Mouse (Mus musculus): ENCODE data around the gene Plcg2.
A peak's percentile ranks its signal among the peaks of the same experiment; 100 is the strongest.

Plcg2 gene

GRCm38 (mm10) chr8:117645486-117645885 is 147.4 kb downstream of the Plcg2 start:
- DNase-seq = no peak

- peak; percentile 7 for DNase-seq
Observed at GRCm38 (mm10) chr8:117646020-117646419, 147.9 kb downstream of the Plcg2 start.

- DNase-seq = no peak
Observed at GRCm38 (mm10) chr8:117646440-117646839, 148.3 kb downstream of the Plcg2 start.

- no peak for DNase-seq
Observed at GRCm38 (mm10) chr8:117652318-117652717, 154.2 kb downstream of the Plcg2 start.

- DNase-seq = no peak
Observed at GRCm38 (mm10) chr8:117658990-117659389, 160.9 kb downstream of the Plcg2 start.

- DNase-seq = no peak
Observed at GRCm38 (mm10) chr8:117660358-117661031, 162.4 kb downstream of the Plcg2 start.

GRCm38 (mm10) chr8:117667349-117668124 is 169.4 kb downstream of the Plcg2 start:
- DNase-seq = no peak

- no peak for DNase-seq
Observed at GRCm38 (mm10) chr8:117670461-117670860, 172.4 kb downstream of the Plcg2 start.

GRCm38 (mm10) chr8:117672558-117672957 is 174.5 kb downstream of the Plcg2 start:
- no peak for DNase-seq

GRCm38 (mm10) chr8:117673430-117673830 is 175.3 kb downstream of the Plcg2 start, which contains the start of gene Sdr42e1:
Sdr42e1 (minus strand) TSS chr8:117673689.
- DNase-seq = peak; percentile 36

- DNase-seq = no peak
Observed at GRCm38 (mm10) chr8:117675171-117675570, 177.1 kb downstream of the Plcg2 start.

GRCm38 (mm10) chr8:117676460-117676859 is 178.4 kb downstream of the Plcg2 start:
- DNase-seq = no peak

- no peak for DNase-seq
Observed at GRCm38 (mm10) chr8:117677011-117677410, 178.9 kb downstream of the Plcg2 start.

- no peak for DNase-seq
Observed at GRCm38 (mm10) chr8:117678650-117679049, 180.6 kb downstream of the Plcg2 start.

GRCm38 (mm10) chr8:117683925-117684472 is 185.9 kb downstream of the Plcg2 start:
- DNase-seq = no peak

GRCm38 (mm10) chr8:117684504-117684903 is 186.4 kb downstream of the Plcg2 start:
- DNase-seq = no peak
